Mouse (Mus musculus) 416B (cell line): Measurements from ENCODE around the gene Shh.

Experiments
- DNase-seq: peaks from one replicate; pipeline ENCODE4 v3.0.0; 2011; ENCODE audit warnings: low read depth

The Shh gene

DNA sequence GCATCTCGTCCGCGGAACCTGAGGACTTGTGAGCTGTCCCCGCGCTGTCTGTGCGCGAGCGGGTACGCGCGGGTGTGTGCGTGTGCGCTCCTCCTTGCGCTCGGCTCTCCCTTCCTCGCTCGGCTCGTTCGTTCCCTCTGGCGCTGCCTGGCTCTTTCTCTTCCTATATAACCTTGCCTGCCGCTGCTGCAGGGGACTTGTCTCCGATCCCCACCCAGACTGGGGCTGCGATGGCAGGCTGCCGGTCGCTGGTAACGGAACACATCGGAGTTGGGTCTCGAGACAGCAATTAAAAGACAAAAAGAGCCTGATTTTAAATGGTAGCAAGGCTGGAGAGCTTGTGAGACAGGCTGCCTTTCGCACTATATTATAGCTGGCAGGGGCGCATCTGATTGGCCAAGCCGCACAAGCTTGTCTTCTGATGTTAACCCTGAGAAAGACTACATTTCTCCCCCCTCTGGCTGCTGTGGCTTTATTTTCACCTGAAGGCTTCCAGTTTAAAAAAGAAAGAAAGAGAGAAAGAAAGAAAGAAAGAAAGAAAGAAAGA lies at the start of gene Shh:
Shh (minus strand) TSS at position 497 of the 547 bp plus-strand sequence.
- no peak for DNase-seq

DNA sequence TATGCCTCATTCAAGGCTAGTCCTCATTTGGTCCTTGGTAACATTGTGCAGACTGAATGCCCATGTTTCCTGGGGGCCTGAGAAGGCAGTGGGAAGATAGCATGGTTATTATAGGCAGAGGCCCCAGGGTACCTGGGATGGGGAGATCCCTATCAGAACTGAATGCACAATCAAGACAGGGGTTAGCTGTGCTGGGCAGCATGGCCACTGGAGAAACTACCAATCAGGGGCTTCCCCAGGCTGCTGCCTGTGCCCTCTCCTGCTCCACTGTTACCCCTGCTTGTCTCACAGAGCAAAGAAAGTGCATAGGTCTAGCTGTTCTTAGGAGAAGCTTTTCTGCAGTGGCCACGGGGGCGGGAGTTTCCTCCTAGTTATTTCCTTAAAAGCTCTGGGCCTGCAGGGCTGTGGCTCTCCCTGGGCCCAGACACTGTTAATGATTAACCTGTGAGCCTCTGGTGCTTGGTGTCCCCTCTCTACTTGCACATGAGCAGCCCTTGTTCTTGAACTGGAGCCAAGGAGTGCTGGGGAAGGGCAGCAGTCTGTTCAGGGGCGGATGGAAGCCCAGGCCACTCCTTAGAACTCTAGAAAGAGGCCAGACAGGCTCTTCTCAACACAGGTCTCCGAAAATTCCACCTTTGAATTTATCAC lies 33.9 kb upstream of the Shh start:
- DNase-seq: no peak

DNA sequence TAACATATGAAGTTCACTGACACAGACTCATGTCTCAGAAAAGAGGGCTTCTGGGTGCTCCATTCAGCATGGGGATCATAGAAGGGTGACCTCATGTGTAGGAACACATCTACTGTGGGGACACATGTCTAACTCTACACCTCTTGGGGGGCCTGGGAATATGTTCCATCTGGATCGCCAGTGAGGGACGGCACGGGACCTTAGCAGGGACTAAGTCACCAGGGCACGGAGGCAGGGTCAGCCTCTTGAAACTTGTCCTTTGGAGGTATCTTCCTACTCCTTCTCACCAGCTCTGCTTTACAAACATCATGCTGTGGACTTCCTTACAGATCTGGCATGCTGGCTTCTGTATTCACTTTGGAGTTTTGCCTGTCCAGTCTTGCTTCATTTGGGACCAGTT lies 31.8 kb upstream of the Shh start:
- no peak for DNase-seq

DNA sequence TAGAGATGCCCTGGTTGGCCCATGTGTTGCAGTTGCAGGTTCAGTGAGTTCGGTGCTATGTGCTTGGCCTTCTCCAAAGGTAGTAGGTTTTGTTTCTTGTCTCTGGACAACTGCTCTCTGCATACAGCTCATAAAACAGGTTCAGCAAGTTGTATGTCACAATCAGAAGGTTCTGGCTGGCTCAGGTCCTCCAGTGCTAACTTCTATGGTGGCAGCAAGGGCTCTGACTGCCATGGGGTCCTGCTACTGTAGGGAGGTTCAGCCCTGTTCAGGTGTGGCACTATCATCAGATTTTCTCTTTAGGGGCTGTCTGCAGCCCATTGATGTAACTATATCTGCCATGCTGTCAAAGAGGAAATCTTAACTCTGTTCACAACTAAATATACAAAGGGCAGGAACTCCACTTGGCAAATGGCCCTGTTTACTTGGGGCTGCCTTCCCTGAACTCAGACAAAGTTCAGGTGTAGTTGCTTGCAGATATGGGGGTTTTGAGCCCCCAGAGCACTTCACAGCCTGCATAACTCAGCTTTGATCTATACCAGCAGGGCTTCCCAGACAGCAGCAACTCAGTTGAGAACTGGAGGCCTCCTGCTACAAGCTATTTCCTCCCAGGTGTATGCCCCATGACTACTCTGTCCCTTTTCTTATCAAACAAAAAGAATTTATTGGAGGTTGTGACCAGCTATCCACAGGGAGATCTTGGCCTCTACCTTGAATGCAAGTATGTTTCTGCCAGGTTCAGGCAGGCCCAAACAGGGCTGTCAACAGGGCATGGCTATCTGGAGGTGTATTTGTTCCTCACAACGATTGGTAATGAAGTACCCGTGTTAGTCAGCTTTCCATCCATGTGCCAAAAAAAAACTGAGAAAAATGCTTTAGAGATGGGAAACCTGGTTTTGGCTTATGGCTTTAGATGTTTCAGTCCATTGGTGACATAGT lies 28.9 kb upstream of the Shh start:
- no peak for DNase-seq

DNA sequence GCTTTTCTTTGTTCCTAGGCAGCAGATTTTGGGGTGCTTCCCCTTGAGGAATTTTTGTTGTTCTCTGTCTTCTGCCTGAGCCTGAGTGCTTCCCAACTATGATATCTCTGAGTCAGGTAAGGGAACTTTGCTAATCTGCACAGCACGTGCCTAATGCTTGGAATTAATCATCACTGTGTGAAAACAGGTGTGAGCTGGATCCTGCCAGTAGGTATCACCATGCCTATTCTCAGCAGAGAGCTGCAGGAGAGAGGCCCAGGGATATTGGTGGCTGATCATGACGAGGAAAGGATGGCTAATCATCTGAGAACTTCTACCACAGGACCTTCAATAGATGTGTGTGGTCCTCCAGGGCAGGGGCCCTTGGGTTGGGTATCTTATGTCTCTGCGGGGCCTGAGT lies 26.5 kb upstream of the Shh start:
- no peak for DNase-seq

DNA sequence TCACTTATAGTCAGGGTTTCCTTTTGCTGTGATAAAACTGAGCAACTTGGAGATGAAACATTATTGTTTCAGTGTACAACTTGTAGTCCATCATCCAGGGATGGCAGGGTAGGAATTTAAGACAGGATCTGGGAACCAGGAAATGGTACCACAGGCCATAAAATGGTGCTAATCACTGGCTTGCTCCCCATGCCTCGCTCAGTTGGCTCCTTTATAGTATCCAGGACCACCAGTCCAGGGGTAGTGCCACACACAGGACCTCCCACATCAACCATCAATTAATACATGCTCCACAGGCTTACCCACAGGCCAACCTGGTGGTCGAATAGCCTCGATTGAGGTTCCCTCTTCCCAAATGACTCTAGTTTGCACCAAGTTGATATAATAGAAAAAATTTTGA lies 15.9 kb upstream of the Shh start:
- DNase-seq: no peak

DNA sequence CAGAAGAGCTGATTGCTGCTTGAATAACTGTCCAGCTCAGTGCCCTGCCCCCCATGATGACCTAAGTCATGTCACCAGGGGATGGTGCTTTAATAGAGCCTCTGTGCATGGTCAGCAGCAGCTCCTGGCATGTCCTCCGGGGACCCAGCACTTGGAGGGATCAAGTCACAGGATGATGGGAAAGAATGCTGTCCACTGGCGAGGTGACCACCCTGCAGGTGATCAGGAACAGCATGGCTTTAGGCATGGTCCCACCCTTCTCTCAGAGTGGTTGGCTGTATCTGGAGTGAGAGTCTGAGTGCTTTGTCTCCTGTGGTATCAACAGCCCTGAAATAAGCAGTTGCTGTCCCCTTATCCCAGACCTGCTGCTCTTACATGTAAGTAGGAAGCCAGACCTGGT lies 14.7 kb upstream of the Shh start:
- DNase-seq: no peak

DNA sequence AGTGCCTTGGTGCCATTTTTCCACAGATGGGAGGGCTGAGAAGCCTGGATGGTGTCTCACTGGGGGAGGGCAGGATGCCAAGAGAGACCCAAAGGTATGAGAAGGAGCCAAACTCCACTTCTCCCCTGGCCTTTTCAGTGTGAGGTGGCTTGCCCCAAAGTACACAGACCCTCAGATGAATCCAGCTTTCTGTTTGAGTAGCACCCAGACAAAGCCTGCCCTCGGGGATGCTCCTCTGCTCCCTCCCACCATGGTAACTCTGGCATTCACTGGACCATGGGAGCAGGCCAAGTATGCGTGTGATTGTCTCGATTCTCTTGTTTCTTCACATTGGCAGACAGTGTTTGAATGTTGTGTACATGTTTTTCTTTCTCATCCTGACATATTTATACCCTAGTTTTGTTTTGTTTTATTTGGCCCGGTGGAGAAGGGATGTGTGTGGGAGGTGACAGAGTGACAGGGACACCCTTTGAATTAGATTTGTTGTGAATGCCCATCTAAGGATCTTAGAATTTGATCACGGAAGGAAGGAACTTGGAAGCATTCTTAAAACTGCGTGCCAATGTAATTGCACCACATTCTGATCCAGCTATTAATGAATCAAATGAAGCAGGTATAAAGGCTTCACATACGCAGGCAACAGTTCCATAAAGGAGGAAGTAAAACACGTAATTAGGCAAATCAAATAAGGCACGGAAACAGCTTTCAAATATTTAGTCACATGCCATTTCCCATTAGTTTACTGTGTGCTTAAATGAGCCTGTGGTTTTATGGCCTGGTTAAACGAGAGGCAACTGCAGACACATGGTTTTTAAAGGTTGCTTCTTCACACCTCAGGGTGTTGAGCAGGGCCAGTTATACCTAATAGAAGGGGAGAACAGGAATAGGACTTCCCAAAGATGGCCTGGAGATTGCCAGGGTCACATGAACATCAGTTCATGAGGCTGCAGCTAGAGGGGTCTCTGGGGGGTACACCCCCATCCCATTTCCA lies 9.6 kb upstream of the Shh start:
- DNase-seq: no peak

DNA sequence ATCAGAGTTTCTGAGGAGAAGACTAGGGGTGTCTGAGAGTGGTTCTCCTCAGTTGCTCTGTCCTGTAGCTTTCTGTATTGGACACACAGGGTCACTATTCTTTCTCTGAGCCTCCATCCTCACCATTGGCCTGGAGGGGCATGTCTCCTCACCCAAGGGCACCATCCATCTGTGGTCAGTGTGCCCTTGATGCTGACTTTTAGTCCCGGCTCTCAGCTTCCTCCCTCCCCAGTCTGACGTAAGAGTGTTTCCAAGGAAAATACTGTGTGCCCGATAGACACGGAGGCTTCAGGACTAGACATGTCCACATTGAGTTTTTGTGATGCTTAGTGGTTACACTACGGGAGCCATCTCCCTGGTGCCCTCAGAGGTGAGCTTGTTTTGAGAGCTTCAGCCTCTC lies 6.5 kb upstream of the Shh start:
- no peak for DNase-seq

DNA sequence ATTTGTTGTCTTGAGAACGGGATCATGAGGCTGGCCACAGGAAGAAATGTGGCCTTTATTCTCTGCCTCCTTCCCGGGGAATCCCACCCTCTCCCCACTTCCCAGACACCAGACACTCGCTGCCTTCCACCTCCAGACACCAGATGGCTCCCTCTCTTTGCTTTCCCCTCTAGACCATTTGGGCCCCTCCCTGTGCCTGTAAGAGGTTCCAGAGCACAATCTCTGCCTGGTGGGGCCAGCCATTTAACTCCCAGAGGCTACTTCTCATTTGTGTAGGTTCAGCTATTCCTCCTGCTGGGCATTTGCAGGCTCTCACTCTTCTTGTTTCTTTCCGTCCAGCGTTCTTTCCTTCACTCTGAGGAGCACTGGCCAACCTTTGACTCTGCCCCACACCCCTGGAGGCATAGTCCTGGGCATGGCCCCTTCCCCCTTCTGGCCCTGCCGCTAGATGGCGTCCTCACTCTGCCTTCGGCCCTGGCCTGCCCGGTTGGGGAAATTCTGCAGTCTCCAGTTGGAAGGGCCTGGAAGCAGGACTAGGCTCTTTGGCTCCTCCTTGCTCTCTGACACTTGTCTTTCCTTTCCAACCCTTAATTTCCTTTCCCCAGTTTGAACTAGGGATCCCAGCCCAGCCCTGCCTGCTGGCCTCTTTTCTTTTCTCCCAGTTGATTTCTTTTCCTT lies 2.6 kb upstream of the Shh start:
- peak; percentile 9 for DNase-seq

DNA sequence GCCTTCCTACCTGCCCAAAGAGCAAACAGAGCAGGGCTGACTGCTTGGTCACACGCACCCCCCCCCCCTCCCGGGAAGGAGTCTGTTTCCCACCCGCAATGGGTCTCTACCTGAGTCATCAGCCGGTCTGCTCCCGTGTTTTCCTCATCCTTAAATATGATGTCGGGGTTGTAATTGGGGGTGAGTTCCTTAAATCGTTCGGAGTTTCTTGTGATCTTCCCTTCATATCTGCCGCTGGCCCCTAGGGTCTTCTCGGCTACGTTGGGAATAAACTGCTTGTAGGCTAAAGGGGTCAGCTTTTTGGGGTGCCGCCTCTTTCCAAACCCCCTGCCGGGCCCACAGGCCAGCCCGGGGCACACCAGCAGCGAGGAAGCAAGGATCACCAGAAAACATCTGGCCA lies 705 bp downstream of the Shh start:
- DNase-seq: no peak

DNA sequence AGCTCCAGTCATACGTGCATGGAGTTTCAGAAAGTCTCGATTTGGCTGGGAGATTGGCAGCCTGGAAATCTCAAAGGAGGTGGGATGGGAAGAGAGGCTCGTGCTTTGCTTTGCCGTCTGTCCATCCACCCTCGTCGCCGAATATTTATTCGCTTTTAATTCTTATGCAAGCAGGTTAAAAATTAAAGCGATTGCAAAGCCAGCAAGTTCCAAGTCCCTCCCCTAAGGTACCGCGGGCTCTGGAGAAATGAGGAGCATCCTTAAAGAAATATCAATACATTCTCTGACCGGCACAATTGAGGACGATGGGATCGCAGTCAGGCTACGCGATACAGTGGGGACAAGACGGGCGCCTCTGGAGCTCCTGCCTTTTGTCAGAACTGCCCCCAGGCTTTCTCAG lies 1.5 kb downstream of the Shh start:
- DNase-seq: no peak

DNA sequence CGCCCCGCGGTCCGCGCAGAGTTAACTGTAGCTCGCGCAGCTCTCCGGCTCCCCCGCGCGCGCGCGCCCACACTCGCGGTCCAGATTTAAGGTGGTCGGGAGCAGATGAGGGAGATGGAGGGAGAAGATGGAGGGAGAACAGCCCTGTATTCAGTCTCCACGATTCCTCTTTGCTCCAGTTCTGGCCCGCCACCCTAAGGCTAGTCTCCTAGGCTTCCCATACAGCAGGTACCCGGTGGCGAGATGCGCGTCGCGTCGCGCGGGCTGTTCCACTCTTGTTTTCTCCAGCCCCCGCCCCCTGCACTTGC lies 2.0 kb downstream of the Shh start:
- DNase-seq: no peak

DNA sequence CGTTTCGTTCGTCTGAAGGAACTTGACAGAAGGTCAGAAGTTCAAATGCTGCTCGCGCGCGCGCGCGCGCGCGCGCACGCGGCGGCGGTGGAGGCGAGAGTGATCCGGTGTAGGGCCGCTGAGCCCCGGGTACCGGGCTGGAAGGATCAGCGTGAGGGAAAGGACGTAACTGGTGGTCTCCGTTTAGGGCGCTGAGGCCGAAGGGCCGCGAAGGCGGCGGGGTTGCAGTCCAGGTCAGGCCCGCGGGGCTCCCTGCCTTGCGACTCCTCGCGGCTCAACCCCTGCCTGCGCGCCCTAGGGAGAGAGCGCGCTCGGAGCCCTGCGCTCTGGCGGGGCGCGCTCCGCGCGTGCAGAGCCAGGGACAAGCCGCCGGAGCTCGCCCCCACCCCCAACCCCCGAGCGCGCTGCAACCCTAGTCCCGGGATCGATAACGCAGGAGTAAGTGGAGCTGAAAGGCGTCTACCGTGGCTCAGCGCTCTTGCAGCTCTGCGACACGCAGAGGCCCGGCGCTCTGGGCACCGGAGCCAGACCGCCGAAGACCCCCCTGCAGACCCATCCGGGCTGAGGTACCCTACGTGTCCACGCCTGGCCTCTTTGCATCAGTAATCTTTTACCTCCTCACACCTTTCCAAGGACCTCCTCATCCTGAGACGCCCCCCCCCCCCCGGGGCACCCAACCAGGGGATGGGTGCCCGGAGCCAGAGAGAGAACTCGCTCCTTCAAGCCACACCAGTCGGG lies 2.5 kb downstream of the Shh start:
- DNase-seq: no peak

DNA sequence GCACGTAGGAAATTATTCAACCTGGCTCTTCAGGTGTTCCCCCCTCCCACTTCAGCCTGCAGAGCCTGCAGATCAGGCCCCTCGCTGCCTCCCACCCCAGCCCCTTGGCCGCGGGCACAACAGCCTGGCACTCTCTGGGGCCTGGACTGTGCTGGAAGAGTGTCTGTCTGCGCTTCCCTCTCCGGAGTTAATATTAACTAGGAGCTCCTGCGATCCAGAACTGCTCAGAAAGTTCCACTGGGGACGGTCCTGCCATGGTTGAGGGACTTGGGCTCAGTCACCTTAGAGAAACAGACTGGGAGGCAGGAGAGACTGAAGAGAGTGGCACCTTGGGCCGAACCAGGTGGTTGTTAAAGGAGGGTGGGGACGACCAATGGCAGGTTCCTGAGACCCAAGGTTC lies 3.4 kb downstream of the Shh start:
- no peak for DNase-seq

DNA sequence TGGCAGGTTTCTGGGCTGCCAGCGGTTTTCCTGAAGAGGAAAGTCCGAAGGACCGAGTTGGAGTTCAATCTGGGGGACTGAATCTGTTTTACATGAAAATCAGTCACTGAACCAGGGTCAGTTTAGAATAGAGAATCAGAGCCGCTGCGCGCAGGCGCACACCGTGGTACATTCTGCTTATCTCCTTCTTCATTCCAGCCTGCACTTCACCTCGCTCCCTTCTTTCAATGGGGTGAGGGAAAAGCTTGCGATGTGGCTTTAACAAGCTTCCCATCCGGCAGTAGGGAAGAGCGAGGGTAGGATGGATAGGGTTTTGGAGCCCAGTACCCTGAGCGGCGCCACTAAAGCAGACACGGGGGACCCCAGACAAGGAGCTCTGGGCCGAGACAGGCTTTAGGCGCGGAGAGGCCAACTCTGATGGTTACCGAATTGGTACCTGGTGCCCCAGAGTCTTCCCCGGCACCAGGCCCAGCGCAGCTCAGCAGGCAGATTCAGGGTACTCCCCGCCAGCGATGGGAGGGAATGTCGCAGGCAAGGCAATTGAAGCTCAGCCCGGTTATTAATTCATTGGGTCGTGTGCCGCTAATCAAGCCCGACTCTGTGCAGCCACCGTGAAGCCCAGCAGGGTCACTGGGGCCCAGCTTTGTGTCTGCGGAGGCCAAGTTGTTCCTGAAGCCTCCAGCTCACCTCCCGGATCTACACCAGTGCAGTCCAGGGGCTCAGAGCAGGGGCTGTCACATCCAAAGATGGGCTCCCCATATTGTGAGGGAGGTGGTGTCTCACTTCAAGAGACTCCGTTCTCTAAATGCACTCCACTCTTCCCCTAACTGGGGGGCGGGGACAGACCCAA lies 4.1 kb downstream of the Shh start:
- DNase-seq: no peak

DNA sequence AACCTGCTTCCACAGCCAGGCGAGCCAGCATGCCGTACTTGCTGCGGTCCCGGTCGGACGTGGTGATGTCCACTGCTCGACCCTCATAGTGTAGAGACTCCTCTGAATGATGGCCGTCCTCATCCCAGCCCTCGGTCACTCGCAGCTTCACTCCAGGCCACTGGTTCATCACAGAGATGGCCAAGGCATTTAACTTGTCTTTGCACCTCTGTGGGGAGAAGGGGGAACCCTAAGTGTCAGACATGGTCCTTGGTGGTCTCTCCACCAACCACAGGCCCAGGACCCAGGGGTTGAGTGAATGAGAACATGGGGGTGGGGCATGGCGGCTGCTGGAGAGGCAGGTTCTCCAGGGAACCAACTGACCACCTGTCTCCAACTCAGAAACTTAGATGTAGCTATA lies 5.7 kb downstream of the Shh start:
- no peak for DNase-seq

DNA sequence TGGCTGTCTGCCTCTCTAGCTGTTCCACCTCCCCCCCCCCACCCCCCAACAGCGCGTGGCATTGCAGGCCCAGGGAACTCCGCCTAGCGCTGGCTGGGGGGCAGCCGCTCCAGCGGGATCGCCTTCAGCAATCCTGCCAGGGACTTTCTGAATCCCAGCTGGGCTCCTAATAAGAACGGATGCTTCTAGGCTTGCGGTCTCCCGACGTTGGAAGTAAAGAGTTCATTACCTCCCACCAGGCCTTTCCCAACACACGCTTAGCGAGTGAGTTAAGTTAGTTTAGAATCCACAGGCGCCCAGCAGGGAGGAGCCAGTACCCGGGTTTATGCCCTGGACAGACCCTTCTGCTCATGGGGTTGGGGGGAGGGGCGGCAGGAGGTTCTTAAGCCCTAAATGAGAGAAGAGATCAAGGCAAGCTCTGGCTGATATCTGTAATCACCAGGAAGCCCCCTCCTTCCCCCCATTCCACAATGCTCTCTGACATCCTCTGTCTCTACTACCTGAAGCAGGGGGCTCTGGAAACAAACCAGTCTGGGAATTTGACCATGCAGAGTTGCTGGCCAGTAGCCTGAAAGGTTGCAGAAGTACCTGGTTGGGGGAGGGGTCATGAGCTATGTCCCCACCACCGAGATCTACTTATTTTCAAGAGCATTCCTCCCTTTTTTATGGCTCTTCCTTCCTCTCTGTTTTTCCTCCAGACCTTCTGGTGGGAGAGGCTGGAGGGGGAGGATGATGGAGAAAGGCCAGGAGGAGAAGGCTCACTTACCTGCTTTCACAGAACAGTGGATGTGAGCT lies 6.3 kb downstream of the Shh start:
- no peak for DNase-seq
